Mouse (Mus musculus) kidney, embryonic 16.5 days (tissue): ENCODE data around the gene Pdk1. TPM values are rescaled to one million over a fixed set of nuclear protein-coding genes. Genes with fewer than 3 reads are reported as not detected.

Experiments used
- ATAC-seq: fragments of 200-750 bp; cut with Nextera tagmentation; 2 replicates; pipeline ENCODE4 v1.8.0; 2017; ENCODE audit warnings: moderate TSS enrichment; ENCODE audit not compliant: low FRiP score, low TSS enrichment
- H3K27ac ChIP-seq: fragments of 300-500 bp; sonication (generic); 2 replicates; pipeline ENCODE4 v1.5.1; 2014; ENCODE audit warnings: low read length
- H3K27me3 ChIP-seq: fragments of 300-500 bp; sonication (generic); 2 replicates; pipeline ENCODE4 v1.6.1; 2014; ENCODE audit warnings: low read length, control low read depth, mixed read lengths; ENCODE audit not compliant: insufficient read depth
- H3K36me3 ChIP-seq: fragments of 300-500 bp; sonication (generic); 2 replicates; pipeline ENCODE4 v1.6.1; 2014; ENCODE audit warnings: low read length, control low read depth, mixed read lengths; ENCODE audit not compliant: insufficient read depth
- H3K4me1 ChIP-seq: fragments of 300-500 bp; sonication (generic); 2 replicates; pipeline ENCODE4 v1.6.1; 2014; ENCODE audit warnings: low read length, control low read depth, mixed read lengths; ENCODE audit not compliant: insufficient read depth
- H3K4me2 ChIP-seq: fragments of 300-500 bp; sonication (generic); replicated peaks from 2 replicates; pipeline ENCODE4 v1.6.1; 2014; ENCODE audit warnings: low read depth, low read length
- H3K4me3 ChIP-seq: fragments of 300-500 bp; sonication (generic); 2 replicates; pipeline ENCODE4 v1.5.1; 2014; ENCODE audit warnings: mild to moderate bottlenecking, low read length
- H3K9ac ChIP-seq: fragments of 300-500 bp; sonication (generic); replicated peaks from 2 replicates; pipeline ENCODE4 v1.6.1; 2014; ENCODE audit warnings: low read length
- H3K9me3 ChIP-seq: fragments of 300-500 bp; sonication (generic); 2 replicates; pipeline ENCODE4 v1.6.1; 2016; ENCODE audit warnings: low read length, control low read depth
- WGBS: fragments of 180-500 bp; shearing (Covaris S2); extraction: QIAGEN DNeasy Blood & Tissue Kit; methylation state at CpG from one replicate; pipeline ENCODE4 v1.1.7; 2014; 5-methylcytosine and 5-hydroxymethylcytosine counted together
- polyA plus RNA-seq: library from polyadenylated mRNA; unstranded; fragments of >200 nt; fragmentation: Nextera tagmentation; extraction: Ambion mirVana; gene quantifications from 2 replicates; pipeline ENCODE4 v1.2.1, GENCODE M21; 2015

The Pdk1 gene
- polyA plus RNA-seq: 46.3 and 48.9 TPM in 2 replicates

GRCm38 (mm10) chr2:71872801-71873443 is at the start of gene Pdk1:
Gene Pdk1 (plus strand): TSS chr2:71873224.
- no peaks in the 10 kb centered on the region for H3K36me3 ChIP-seq
- no peaks in the 10 kb centered on the region for H3K9me3 ChIP-seq
- H3K27ac ChIP-seq: peak within 1 kb of the TSS; percentile 92
- under 1% methylated on average over 50 of the region's 55 CpGs for WGBS
- peak; percentile 97 for ATAC-seq
- peak within 1 kb of the TSS; percentile 78 for H3K4me3 ChIP-seq
- H3K4me2 ChIP-seq: peak within 1 kb of the TSS; percentile 96
- H3K9ac ChIP-seq: peak within 1 kb of the TSS; percentile 87
- H3K4me1 ChIP-seq: peaks cover 15% of the 10 kb centered on the region
- no peaks in the 10 kb centered on the region for H3K27me3 ChIP-seq

GRCm38 (mm10) chr2:71824146-71824545 is 48.9 kb upstream of the Pdk1 start:
- Histone ChIP-seq H3K36me3 (peaks cover 19% of the 10 kb centered on the region; the same call in 1 of the 2 replicates), H3K9ac (no peak overlapping the region), H3K27ac (no peak overlapping the region), H3K4me2 (no peak overlapping the region), H3K4me1 (no peaks in the 10 kb centered on the region; the same call in 1 of the 2 replicates), H3K27me3 (no peaks in the 10 kb centered on the region), H3K9me3 (no peaks in the 10 kb centered on the region), H3K4me3 (no peak overlapping the region)
- ATAC-seq: no peak
- WGBS: 53% methylated on average over 13 of the region's 13 CpGs

GRCm38 (mm10) chr2:71827711-71828110 is 45.3 kb upstream of the Pdk1 start:
- Histone ChIP-seq H3K4me1 (no peaks in the 10 kb centered on the region; the same call in 1 of the 2 replicates), H3K27me3 (no peaks in the 10 kb centered on the region), H3K9me3 (no peaks in the 10 kb centered on the region), H3K27ac (no peak overlapping the region), H3K36me3 (peaks cover 15% of the 10 kb centered on the region; the same call in 1 of the 2 replicates), H3K4me3 (no peak overlapping the region), H3K4me2 (no peak overlapping the region), H3K9ac (no peak overlapping the region)
- ATAC-seq: no peak
- WGBS: 75% methylated on average over 13 of the region's 13 CpGs

GRCm38 (mm10) chr2:71828928-71829327 is 44.1 kb upstream of the Pdk1 start:
- peaks cover 16% of the 10 kb centered on the region; the same call in 1 of the 2 replicates for H3K36me3 ChIP-seq
- H3K9ac ChIP-seq: no peak overlapping the region
- no peak overlapping the region for H3K27ac ChIP-seq
- no peaks in the 10 kb centered on the region for H3K27me3 ChIP-seq
- WGBS: 36% methylated on average over 11 of the region's 11 CpGs
- peak; percentile 69; the same call in 1 of the 2 replicates for ATAC-seq
- H3K9me3 ChIP-seq: no peaks in the 10 kb centered on the region
- H3K4me1 ChIP-seq: no peaks in the 10 kb centered on the region; the same call in 1 of the 2 replicates
- no peak overlapping the region for H3K4me2 ChIP-seq
- no peak overlapping the region for H3K4me3 ChIP-seq

GRCm38 (mm10) chr2:71833626-71834025 is 39.4 kb upstream of the Pdk1 start:
- H3K9ac ChIP-seq: no peak overlapping the region
- ATAC-seq: no peak
- H3K4me3 ChIP-seq: no peak overlapping the region
- H3K9me3 ChIP-seq: no peaks in the 10 kb centered on the region
- WGBS: 89% methylated on average over 6 of the region's 6 CpGs
- no peak overlapping the region for H3K4me2 ChIP-seq
- H3K36me3 ChIP-seq: peaks cover 8% of the 10 kb centered on the region; the same call in 1 of the 2 replicates
- H3K4me1 ChIP-seq: peaks cover 3% of the 10 kb centered on the region; the same call in 1 of the 2 replicates
- no peak overlapping the region for H3K27ac ChIP-seq
- H3K27me3 ChIP-seq: no peaks in the 10 kb centered on the region

- no peaks in the 10 kb centered on the region for H3K27me3 ChIP-seq
- no peaks in the 10 kb centered on the region for H3K9me3 ChIP-seq
- H3K4me3 ChIP-seq: no peak overlapping the region
- no peak overlapping the region for H3K4me2 ChIP-seq
- H3K36me3 ChIP-seq: peaks cover 9% of the 10 kb centered on the region; the same call in 1 of the 2 replicates
- ATAC-seq: no peak
- H3K27ac ChIP-seq: no peak overlapping the region
- H3K9ac ChIP-seq: no peak overlapping the region
- H3K4me1 ChIP-seq: 0 out of 2 replicates have a peak, but pooled peaks cover 3% of the 10 kb centered on the region
- 73% methylated on average over 7 of the region's 7 CpGs for WGBS
These were observed 38.7 kb upstream of the Pdk1 start for GRCm38 (mm10) chr2:71834371-71834770.

GRCm38 (mm10) chr2:71835556-71835955 is 37.5 kb upstream of the Pdk1 start:
- H3K4me2 ChIP-seq: no peak overlapping the region
- WGBS: 88% methylated on average over 8 of the region's 8 CpGs
- peaks cover 9% of the 10 kb centered on the region; the same call in 1 of the 2 replicates for H3K36me3 ChIP-seq
- H3K9ac ChIP-seq: no peak overlapping the region
- no peak overlapping the region for H3K4me3 ChIP-seq
- no peaks in the 10 kb centered on the region for H3K27me3 ChIP-seq
- no peak overlapping the region for H3K27ac ChIP-seq
- H3K9me3 ChIP-seq: no peaks in the 10 kb centered on the region
- no peak for ATAC-seq
- H3K4me1 ChIP-seq: 0 out of 2 replicates have a peak, but pooled peaks cover 3% of the 10 kb centered on the region

GRCm38 (mm10) chr2:71836232-71836631 is 36.8 kb upstream of the Pdk1 start:
- Histone ChIP-seq H3K4me3 (no peak overlapping the region), H3K9ac (no peak overlapping the region), H3K4me1 (0 out of 2 replicates have a peak, but pooled peaks cover 3% of the 10 kb centered on the region), H3K4me2 (no peak overlapping the region), H3K9me3 (no peaks in the 10 kb centered on the region), H3K36me3 (peaks cover 15% of the 10 kb centered on the region), H3K27me3 (no peaks in the 10 kb centered on the region), H3K27ac (no peak overlapping the region)
- whole genome bisulfite sequencing: 90% methylated on average over 4 of the region's 4 CpGs
- no peak for ATAC-seq

GRCm38 (mm10) chr2:71837261-71837660 is 35.8 kb upstream of the Pdk1 start:
- Histone ChIP-seq H3K4me2 (no peak overlapping the region), H3K36me3 (peaks cover 16% of the 10 kb centered on the region), H3K27ac (no peak overlapping the region), H3K9ac (no peak overlapping the region), H3K4me3 (no peak overlapping the region), H3K9me3 (no peaks in the 10 kb centered on the region), H3K27me3 (no peaks in the 10 kb centered on the region), H3K4me1 (0 out of 2 replicates have a peak, but pooled peaks cover 3% of the 10 kb centered on the region)
- WGBS: 59% methylated on average over 4 of the region's 4 CpGs
- no peak for ATAC-seq

DNA sequence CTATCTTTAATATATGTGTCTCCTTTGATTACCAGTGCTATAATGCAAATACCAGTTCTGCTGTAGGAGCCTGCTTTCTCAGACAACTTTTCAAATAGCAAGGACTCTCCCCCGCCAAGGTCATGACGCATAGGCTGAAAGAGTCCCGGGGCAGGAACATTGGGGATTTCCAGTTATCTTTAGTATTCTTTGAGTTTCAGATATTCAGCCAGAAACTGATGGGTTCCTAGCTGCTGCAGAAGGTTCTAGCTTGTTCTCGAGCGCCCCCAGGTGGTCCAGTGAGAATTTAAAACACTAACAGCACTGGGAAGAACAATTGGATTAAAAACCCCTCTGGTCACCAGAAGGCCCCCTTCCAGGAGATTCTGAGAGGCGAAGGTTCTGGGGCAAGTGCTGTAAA is 35.2 kb upstream of the Pdk1 start:
- peaks cover 16% of the 10 kb centered on the region for H3K36me3 ChIP-seq
- 35% methylated on average over 6 of the region's 6 CpGs for WGBS
- ATAC-seq: no peak

More for the DNA sequence above, 35.2 kb upstream of the Pdk1 start:
- H3K4me2 ChIP-seq: no peak overlapping the region
- no peaks in the 10 kb centered on the region for H3K27me3 ChIP-seq
- no peak overlapping the region for H3K9ac ChIP-seq
- 0 out of 2 replicates have a peak, but pooled peaks cover 3% of the 10 kb centered on the region for H3K4me1 ChIP-seq
- H3K4me3 ChIP-seq: no peak overlapping the region
- no peak overlapping the region for H3K27ac ChIP-seq
- no peaks in the 10 kb centered on the region for H3K9me3 ChIP-seq
